Mouse (Mus musculus): ENCODE data around the gene Eif3i.

GRCm38 (mm10) chr4:129585773-129586172, 14.7 kb downstream of the Eif3i start:
- TF ChIP-seq CTCF (IDR thresholded peaks at IDR 0.05; ENCODE audit: borderline replicate concordance, extremely low read depth, insufficient read depth, insufficient read length), result no peak
- no peak for TF ChIP-seq POLR2A (IDR thresholded peaks at IDR 0.05; ENCODE audit: borderline replicate concordance, extremely low read depth, insufficient read depth, insufficient read length, poor library complexity, severe bottlenecking)

All from brain, embryonic 14.5 days (tissue).